Mouse (Mus musculus) C2C12 (cell line): ENCODE data around the gene Strn4.

Experiments used
- CEBPB ChIP-seq: IDR thresholded peaks from one replicate; pipeline ENCODE4 v1.6.1; 2011; ENCODE audit warnings: low read depth, mild to moderate bottlenecking, control low read depth, moderate library complexity
- CTCF ChIP-seq: IDR thresholded peaks from one replicate; pipeline ENCODE4 v1.5.1; 2011; ENCODE audit not compliant: control insufficient read depth, insufficient read depth, insufficient read length
- FOSL1 ChIP-seq: IDR thresholded peaks from one replicate; pipeline ENCODE4 v1.8.0; 2011; ENCODE audit warnings: mild to moderate bottlenecking, low read length; ENCODE audit not compliant: poor library complexity, insufficient read depth, severe bottlenecking
- MAX ChIP-seq: IDR thresholded peaks from one replicate; pipeline ENCODE4 v1.6.1; 2011; ENCODE audit warnings: mild to moderate bottlenecking, control low read depth
- MYOD1 ChIP-seq: IDR thresholded peaks from one replicate; pipeline ENCODE4 v1.6.1; 2011; ENCODE audit warnings: low read depth; ENCODE audit not compliant: control insufficient read depth, insufficient read length
- MYOG ChIP-seq: IDR thresholded peaks from one replicate; pipeline ENCODE4 v1.6.1; 2011; ENCODE audit not compliant: control insufficient read depth, insufficient read length; ENCODE audit errors: extremely low read depth
- USF1 ChIP-seq: IDR thresholded peaks from one replicate; pipeline ENCODE4 v1.6.1; 2011; ENCODE audit warnings: low read depth, mild to moderate bottlenecking, control low read depth, moderate library complexity

GRCm38 (mm10) chr7:16843441-16844171 lies 27.9 kb downstream of the Strn4 start:
- TF ChIP-seq CTCF, result no peak
- no peak for TF ChIP-seq MAX
- TF ChIP-seq FOSL1, result no peak
- TF ChIP-seq USF1, result no peak
- no peak for TF ChIP-seq MYOG
- TF ChIP-seq CEBPB, result no peak
- no peak for TF ChIP-seq MYOD1
